Mouse (Mus musculus): ENCODE measurements around the gene Atp6v1c2. TPM values are rescaled to one million over a fixed set of nuclear protein-coding genes. Genes with fewer than 3 reads are reported as not detected.

Atp6v1c2 gene
- polyA plus RNA-seq, 1 experiment: 18.3 TPM

DNA sequence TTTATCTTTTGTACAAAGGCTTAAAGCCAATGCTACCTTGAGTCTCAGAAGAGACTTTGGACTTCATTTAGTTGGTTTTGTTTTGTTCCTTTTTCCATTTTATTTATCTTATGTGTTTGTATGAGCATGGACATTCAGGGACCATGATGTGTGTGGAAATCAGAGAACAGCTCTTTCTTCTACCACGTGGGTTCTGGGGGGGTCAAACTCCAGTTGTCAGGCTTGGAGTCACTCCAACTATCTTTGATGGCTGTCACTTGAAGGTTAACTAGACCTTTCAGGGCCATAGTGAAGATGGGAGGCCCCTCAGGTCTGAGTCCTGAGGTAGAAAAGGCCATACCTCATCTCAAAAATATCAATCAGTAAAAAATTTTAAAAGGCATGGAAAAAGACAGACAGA is 4.3 kb upstream of the Atp6v1c2 start:
- no peak for DNase-seq (ENCODE audit: low read depth)

DNA sequence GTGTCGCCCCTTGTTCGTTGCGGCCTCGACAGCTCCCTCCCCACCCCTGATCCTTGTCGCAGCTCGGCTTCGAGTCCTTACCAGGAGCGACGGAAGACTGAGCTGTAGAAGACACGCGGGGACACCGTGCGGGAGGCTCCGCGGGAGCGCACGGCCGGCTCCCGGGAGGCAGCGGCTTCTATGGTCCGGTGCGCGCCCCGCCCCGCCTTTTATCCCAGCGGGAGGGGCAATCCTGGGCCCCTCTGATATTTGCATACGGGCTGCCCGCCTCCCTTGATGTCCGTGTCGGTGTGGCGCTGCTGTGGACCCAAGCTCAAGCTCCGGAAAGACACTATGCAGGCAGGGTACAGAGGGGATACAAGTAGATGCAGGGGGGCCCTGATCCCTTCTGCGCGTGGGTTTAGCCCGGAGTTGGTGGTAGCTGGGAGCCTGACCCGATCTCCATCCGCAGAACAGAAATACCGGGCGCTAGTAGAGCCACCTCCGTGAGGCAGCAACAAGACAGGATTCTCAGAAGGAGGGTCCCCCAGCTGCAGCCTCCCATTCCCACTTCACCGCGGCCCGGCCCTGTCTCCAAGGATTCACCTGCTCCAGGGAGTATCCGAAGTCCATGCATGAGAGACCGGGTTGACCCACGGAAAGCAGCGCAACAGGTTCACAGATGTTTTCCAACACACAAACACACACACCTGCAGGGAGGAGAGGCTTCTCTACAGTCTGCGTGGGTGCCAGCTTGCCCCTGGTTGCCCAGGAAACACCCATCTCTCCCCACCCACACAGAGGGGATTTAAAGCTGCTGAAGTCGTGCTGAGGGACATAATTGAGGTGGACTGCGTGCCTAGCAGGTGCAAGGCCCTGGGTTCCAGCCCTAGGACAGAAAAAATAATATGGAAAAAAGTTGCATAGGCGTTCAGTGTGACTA is 4.3 kb downstream of the Atp6v1c2 start:
- DNase-seq (ENCODE audit: low read depth): no peak

DNA sequence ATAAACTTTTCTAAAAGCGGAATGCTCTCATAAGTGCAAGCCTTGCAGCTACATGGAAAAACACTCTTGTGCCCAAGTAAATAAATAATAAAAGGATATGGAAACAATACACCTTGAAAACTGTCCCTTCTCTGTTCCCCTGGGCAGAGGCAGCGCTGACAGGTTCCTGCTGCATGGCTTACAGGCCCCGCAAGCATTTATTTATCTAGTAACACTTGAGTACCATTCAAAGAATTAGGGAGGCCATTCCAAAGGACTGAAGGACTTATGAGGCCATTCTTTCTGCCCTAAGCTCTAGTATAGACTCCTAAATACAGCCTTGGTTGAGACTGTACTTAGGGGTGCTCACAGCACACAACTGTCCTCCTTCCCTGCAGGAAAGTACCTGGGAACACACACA is 10.7 kb downstream of the Atp6v1c2 start:
- DNase-seq (ENCODE audit: low read depth): no peak

DNA sequence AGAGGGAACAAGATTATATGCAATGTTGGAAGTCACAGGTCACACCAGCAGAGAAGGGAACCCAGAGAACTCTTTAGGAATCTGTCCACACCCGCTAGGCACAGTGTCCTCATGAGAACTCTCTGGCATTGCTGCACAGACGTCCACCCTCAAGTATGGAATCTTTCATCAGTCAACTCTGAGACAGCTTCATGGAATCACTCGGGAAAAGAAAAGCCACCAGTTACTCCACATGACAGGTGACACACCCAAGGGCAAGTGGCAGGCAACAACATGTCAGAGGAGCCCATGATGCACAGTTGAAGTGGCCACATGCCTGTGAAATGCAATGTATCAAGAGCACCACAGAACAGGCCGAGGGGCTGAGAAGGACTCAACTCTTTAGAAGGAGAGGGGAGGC is 11.2 kb downstream of the Atp6v1c2 start:
- peak; percentile 84 for DNase-seq (ENCODE audit: low read depth)

DNA sequence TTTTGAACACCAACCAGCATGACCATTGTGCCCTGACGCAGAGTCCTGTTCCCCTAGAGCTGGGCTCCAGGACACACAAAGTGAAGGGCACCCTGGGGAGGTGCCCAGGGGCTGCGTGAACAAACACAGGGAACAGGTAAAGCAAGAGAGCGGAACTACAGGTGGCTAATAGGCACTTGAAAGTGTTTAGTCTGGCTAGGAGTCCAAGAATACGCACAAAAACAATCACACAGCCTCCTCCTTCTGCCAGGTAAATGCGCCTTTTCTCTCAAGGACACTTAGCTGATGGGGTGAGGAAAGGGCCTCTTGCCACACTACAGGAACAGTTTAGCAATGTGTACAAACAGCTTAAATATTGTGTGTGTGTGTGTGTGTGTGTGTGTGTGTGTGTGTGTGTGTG is 13.1 kb downstream of the Atp6v1c2 start:
- DNase-seq (ENCODE audit: low read depth): no peak

DNA sequence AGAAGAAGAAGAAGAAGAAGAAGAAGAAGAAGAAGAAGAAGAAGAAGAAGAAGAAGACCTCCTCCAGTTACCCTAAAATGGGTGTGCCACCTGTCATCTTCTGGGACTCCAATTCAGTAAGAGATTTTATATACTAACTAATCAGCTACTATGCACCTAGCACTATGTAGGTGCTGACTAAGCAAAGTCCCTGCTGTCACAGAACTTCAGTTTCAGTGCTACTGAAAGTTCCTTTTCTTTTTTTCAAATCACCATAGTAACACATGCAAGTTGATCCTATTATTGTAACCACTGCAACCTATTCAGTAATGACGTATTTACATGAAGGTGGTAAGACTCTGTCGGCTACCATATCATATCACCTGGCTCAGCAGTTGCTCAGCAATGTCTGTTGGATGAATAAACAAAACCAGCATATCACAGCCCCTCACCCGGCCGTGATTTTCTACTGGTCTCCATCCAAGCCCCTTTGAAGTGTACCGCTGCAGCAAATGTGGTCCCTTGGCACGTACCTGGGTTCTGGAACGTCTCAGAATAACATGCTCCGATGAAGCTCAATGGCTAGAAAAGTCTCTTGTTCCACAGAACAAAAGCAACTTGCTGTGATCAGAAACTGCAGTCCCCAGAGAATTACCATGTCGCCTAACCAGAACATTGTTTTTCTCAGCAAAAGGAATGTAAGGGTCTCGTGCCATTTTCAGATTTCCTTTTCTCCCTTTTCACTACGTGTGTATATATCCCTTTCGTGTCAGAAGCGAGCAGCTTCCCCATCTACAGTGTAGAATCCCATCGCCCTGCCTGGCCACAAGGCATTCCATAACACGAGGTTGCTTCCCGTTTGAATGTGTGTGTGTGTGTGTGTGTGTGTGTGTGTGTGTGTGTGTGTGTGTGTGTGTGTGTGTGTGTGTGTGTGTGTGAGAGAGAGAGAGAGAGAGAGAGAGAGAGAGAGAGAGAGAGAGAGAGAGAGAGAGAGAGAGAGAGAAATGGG is 18.0 kb downstream of the Atp6v1c2 start:
- no peak for DNase-seq (ENCODE audit: low read depth)

DNA sequence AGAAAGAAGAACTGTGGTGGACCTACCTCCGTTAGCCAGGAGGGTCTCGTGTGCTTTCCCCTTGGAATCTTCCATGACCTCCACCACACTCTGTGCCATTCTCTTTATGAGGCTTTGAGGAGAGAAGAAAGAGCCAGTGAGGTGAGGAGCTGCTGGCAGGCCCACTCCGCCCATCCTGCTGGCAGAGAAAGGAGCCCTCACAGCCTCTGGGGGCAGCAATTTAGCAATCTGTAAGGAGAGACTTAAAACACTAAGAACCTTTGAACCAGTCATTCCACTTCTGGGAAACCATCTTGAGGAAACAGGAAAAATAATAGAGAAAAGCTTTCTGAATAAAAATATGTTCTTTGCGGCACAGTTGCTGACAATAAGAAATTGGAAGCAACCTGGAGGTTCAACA is 20.9 kb downstream of the Atp6v1c2 start:
- DNase-seq (ENCODE audit: low read depth): no peak

DNA sequence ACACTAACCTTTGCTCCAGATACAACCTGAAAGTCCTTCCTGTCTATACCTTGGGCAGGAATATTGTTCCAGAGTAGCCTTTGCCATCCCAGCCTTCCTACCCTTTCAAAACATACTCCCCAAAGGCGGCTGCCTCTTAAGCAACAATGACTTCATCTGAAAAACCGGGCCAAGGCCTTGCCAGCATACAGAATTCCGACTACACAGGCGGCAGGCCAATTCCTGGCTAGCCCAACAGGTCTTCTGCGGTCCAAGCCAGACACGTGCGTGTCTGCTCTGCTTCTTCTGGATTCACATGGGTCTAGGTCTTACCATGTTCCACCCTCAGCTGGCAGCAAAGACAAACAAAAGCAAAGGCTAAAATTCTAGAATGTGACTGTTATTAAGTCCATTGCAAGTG is 23.7 kb downstream of the Atp6v1c2 start:
- DNase-seq (ENCODE audit: low read depth): peak; percentile 90

DNA sequence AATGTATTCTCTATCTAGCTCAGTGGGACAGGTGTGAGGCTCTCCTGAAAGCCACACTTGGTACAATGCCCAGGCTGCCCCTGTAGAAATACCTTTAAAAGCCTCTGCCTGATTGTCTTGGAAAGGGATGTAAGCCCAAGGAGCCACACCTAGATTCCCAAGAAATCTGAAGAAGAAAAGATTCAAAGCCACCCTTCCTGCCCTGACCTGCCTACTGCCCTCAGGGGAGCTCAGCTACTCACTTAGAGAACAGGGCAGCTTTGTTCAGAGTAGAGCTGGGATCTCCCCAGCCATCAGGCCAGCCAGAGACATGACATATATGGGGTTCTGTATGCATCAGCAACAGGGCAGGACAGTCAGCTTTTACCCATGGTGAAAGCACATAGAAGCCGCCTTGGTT is 29.3 kb downstream of the Atp6v1c2 start:
- peak; percentile 83 for DNase-seq (ENCODE audit: low read depth)

DNA sequence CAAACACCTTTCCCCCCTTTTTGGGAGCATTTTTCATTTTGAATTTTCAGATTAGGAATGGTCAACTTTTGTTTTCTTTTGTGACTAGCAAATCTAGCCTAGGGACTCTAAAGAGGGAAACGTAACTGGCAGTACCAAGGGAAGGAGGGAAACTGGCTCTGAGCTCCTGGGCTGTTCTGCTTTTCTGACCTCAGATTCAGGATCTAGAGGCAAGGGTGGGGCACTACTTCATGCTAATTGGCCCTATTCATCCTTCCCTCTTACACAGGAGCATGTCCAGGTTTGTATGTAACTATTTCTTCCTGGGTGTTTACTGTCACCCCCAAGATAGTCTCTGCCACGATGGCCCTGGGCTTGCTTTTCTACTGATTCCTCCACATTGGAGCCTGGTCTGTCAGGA is 32.3 kb downstream of the Atp6v1c2 start:
- DNase-seq (ENCODE audit: low read depth): no peak

DNA sequence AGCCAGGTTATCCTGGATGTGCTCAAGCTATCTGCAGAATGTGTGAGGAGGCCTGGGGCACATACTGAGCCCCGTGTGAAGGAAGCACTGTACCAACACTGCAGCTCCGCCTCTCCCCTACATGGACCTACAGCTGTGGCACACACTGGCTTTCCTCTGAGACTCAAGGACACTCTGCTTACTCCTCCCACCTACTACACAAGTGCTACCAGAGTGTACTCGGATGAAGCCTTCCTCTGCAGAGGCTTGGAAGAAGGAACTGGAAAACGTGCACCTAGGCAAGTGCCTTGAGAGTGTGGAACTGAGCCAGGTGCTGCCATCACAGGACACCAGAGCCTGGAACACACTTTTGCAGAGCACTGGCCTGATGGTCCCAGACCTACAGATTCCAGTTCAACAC is 38.6 kb downstream of the Atp6v1c2 start:
- DNase-seq (ENCODE audit: low read depth): no peak

DNA sequence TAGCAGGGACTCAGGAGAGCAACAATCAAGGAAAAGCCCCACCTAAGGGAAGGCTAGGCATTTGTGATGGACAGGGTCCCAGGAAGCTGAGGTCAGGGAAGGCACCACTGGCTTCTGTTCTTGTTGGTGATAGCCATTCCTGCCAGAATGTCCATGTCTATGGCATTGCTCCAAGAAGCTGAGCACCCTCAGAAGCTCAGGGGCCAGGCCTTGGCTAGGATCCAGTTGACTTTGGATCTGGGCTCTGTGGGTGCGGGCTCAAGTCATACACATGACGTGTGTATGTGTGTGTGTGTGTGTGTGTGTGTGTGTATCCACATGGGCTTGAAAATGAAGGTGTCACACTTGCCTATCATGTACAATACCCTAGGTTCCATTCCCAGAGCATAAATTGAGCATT is 39.2 kb downstream of the Atp6v1c2 start:
- no peak for DNase-seq (ENCODE audit: low read depth)

DNA sequence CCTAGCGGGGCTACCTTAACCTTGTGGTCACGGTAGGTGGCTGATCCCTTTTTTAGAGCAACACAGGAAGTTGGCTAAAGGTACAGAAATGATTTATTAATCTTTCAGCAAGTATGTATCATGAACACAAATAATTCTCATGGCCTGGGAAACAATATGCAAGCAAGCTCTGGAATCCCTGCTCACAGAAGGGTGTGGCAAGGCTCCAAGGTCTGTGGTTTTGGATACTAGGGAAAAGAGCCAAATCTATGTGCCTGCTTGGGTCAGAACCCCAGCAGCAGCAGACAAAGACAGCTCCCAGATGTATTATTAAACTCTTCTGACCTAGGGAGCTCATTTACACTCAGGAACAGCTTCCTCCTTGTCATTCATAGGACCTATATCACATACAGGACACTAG is 40.1 kb downstream of the Atp6v1c2 start:
- DNase-seq (ENCODE audit: low read depth): no peak

DNA sequence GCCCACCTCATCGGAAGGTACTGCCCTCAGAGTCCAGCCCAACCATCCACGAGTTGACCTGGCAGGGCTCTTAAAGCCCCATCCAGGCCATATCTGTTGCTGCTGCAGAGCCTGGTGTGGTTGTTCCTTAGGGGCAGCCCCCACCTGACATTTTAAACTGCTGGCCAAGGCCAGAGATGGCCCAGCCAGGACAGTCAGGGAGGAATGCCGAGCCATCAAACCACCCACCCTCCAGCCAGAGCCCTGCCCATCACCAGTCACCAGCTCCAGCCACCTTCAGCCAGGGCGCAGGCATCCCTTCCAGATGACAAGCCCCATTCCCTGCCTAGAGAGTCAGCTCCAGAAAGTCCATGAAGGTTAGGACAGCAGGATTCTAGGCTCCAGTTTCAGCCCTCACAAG is 40.7 kb downstream of the Atp6v1c2 start:
- no peak for DNase-seq (ENCODE audit: low read depth)

DNA sequence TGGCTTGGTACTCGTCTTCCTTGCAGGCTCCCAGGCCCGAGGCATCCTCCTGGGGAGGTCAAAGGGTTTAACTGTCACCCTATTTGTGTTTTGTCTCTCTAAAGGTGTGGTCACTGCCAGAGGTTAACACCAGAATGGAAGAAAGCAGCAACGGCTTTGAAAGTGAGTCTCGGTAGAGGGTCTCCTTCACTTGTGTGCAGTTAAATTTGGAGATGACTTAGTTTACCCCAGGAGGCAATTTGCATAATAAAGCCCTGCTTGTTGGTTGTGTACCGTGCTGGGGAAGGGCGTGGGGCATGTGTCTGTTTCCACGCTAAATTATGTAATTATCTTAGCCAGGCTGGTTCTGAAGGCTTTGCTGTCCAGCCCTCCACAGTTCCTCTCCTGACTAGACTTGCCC is 55.3 kb downstream of the Atp6v1c2 start:
- no peak for DNase-seq (ENCODE audit: low read depth)

DNA sequence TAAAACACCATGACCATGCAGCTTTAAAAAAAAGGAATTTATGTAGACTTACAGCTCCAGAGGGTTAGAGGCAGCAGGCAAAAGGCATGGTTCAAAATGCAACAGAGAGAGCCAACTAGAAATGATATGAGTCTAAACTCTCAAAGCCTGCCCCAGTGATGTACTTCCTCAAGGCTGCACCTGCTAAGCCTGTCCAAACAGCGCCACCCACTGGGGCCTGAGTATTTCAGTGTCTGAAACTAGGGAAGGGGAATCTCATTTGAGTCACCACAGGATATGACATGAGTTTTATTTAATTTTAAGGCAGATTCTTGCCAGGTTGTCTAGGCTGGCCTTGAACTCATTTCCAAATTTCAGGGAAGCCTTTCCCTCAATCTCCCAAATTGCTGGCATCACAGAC is 57.9 kb downstream of the Atp6v1c2 start:
- no peak for DNase-seq (ENCODE audit: low read depth)

DNA sequence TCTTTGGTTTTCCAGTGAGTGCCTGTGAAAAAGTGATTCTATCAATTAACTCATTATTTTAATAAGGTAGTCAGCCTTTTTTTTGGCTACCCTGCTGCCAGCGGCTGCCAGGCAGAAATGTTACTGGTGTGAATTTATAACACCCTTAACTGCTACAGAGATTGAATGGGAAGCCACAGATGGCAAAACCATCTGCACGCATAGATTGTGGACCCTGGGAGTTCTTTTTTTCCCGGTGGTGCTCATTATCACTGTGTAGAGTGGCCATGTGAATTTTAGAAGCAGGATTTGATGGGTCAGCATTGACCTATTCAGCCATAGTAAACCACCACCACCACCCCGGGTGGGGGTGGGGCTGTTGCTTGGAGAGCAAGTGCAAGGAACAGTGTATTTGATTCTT is 61.8 kb downstream of the Atp6v1c2 start:
- no peak for DNase-seq (ENCODE audit: low read depth)

DNA sequence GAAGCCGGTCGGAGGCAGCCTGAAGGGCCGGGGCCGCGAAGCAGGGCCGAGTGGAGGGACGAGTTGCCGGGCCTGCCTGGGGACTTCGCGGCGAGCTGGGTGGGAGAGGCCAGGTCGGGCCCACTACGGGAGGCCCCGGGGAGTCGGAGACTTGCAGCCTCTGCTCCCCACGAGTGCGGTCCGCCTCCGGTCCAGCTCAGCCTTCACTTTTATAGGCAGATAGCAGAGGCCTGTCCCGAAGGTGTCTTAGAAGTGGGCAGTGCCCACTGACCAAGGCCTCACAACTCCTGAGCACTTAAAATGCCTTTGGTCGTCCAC is 62.5 kb downstream of the Atp6v1c2 start:
- no peak for DNase-seq (ENCODE audit: low read depth)

DNA sequence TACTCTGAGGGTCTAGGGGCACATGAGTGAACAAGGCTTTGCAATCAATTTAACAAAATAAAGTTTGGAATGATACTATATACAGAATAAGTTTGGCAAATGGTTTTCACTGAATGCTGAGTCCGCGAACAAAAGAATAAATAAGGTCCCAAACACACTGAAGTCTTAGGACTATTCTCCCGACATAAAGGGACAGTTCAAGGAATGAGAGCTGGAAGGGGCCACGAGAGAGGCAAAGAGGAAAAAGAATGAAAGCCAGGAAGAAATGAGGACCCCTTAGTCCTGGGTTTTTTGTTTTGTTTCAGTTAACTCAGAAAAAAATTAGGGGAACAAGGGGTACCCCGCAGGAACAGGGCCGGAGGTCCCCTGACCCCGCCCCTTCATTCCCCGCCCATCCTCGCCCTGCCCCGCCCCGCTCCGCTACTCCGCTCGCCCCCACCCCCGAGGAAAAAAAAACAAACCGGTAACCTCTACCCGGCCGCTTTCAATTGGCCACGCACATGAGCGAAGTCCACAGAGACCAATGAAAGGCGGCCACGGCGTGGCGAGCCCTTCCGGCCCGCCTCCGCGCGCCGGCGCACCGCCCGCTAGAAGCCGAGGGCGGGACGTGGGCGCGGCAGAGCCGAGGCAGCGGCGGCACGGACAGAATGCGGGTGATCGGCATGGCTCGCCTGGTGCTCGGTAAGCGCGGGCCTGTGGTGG is 63.0 kb downstream of the Atp6v1c2 start, which contains the start of gene Pdia6:
Gene Pdia6 (plus strand): TSS at position 575 of the 702 bp plus-strand sequence.
- DNase-seq (ENCODE audit: low read depth): peak; percentile 52

DNA sequence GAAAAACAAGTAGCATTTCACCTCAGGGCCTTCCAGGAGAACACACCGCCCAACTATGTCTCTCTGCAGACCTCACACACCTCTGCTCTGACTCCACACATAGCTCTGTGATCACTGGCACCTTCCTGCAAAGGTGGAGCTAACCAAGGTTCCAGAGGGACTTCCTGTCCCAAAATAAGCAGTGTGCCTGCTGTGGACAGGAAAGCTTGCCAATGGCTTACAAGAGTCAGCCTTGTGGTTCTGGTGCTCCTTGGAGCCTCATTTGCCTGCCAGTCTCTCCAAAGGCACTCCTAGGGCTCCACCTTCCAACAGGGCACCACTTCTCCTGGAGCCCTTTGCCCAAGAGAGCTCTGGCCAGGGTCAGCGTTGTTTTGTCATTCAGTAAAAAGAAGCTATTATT is 64.3 kb downstream of the Atp6v1c2 start:
- DNase-seq (ENCODE audit: low read depth): no peak

DNA sequence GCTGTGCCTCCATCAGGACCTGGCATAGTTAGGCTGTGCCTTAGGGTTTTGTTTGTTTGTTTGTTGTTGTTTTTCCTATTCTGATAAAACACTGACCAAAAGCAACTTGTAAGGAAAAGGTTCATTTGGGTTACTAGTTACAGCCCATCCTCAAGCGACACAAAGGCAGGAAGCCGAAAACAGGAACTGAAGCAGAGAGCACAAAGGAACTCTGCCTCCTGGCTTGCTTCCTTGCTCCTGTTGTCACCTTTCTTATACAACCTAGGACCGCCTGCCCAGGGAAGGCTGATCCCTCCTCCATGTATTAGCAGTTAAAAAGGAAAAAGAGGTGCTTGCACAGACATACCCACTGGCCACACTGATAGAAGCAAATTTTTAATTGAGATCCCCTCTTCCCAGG is 65.3 kb downstream of the Atp6v1c2 start:
- no peak for DNase-seq (ENCODE audit: low read depth)

DNA sequence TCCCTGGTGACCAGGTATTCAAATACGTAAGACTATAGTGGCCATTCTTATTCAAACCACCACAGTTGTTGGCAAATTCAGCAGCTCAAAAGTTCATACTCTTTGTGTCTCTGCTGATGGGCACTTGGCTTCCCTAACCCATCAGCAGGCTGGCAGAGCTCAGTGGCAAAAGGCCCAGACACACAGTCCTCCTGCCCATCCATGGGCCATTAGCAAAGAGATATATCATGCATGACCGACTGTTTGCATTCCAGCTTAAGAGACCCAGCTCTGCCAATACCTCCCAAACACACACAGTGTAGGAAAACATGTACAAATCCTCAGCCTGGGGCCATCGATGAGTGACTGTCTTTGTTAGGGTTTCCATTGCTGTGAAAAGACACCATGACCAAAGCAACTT is 68.2 kb downstream of the Atp6v1c2 start:
- DNase-seq (ENCODE audit: low read depth): no peak

All from gonadal fat pad, adult 2 months (tissue).